Mouse (Mus musculus): ENCODE measurements around the gene Kctd3. TPM values are rescaled to one million over a fixed set of nuclear protein-coding genes. Genes with fewer than 3 reads are reported as not detected.

Gene Kctd3
- polyA plus RNA-seq, 1 experiment from 2014 or later = 27.4 TPM

- no peak overlapping the region for H3K4me3 ChIP-seq
- no peaks in the 10 kb centered on the region for H3K27me3 ChIP-seq (ENCODE audit: poor library complexity, severe bottlenecking)
- no peak overlapping the region for H3K27ac ChIP-seq
- no peaks in the 10 kb centered on the region for H3K9me3 ChIP-seq
- no peak for DNase-seq (ENCODE audit: extremely low spot score, low spot score)
- no peaks in the 10 kb centered on the region for H3K4me1 ChIP-seq
- no peaks in the 10 kb centered on the region for H3K36me3 ChIP-seq (replicated peaks)
- 93% methylated on average over 14 of the region's 14 CpGs for WGBS
Observed at GRCm38 (mm10) chr1:188937246-188937780, 70.3 kb downstream of the Kctd3 start.

Measured in forebrain, embryonic 10.5 days (tissue).